Mouse (Mus musculus) ES-Bruce4 (cell line): ENCODE results near the gene Asb2. TPM values are rescaled to one million over a fixed set of nuclear protein-coding genes. Genes with fewer than 3 reads are reported as not detected.

Experiments
- H3K27ac ChIP-seq: 2 replicates; pipeline ENCODE4 v1.5.1; 2012; ENCODE audit warnings: low read length, inconsistent platforms; ENCODE audit not compliant: insufficient read depth
- H3K27me3 ChIP-seq: 2 replicates; pipeline ENCODE4 v1.6.1; 2012; ENCODE audit warnings: mild to moderate bottlenecking, low read length, inconsistent platforms; ENCODE audit not compliant: control insufficient read depth, poor library complexity, insufficient read depth, severe bottlenecking
- H3K36me3 ChIP-seq: 2 replicates; pipeline ENCODE4 v1.6.1; 2012; ENCODE audit warnings: inconsistent platforms, mild to moderate bottlenecking, low read length, moderate library complexity; ENCODE audit not compliant: control insufficient read depth, poor library complexity, insufficient read depth, severe bottlenecking
- H3K4me1 ChIP-seq: one replicate; pipeline ENCODE4 v1.8.1; 2011; ENCODE audit warnings: low read length; ENCODE audit not compliant: control insufficient read depth, insufficient read depth
- H3K4me3 ChIP-seq: 2 replicates; pipeline ENCODE4 v1.5.1; 2011; ENCODE audit warnings: low read depth, mild to moderate bottlenecking, low read length
- H3K9ac ChIP-seq: 2 replicates; pipeline ENCODE4 v1.6.1; 2012; ENCODE audit warnings: low read depth, mild to moderate bottlenecking, inconsistent platforms; ENCODE audit not compliant: poor library complexity, severe bottlenecking
- H3K9me3 ChIP-seq: replicated peaks from 2 replicates; pipeline ENCODE4 v1.6.1; 2012; ENCODE audit warnings: mild to moderate bottlenecking, low read length, inconsistent platforms; ENCODE audit not compliant: control insufficient read depth, poor library complexity, insufficient read depth, severe bottlenecking
- CTCF ChIP-seq: IDR thresholded peaks from one replicate; pipeline ENCODE4 v1.8.1; 2011; ENCODE audit warnings: low read depth, low read length
- EP300 ChIP-seq: IDR thresholded peaks from 2 replicates; pipeline ENCODE4 v1.6.1; 2011; ENCODE audit warnings: low read depth, low read length; ENCODE audit not compliant: insufficient read depth
- POLR2A ChIP-seq: IDR thresholded peaks from one replicate; pipeline ENCODE4 v1.8.1; 2011; ENCODE audit warnings: low read length; ENCODE audit not compliant: insufficient read depth
- polyA plus RNA-seq: library from polyadenylated mRNA; stranded (reverse); fragments of >200 nt; gene quantifications from 2 replicates; pipeline ENCODE4 v1.2.4, GENCODE M21; 2011; ENCODE audit warnings: low read depth; ENCODE audit not compliant: missing spikeins, insufficient read depth, insufficient read length

Gene Asb2
- polyA plus RNA-seq: not detected in 2 replicates

- no peak within 1 kb of the TSS for H3K4me3 ChIP-seq
- no peaks in the 10 kb centered on the region for H3K27me3 ChIP-seq
- H3K36me3 ChIP-seq: no peaks in the 10 kb centered on the region
- no peaks in the 10 kb centered on the region for H3K9me3 ChIP-seq
- no peaks in the 10 kb centered on the region for H3K4me1 ChIP-seq
- no peak within 1 kb of the TSS for H3K27ac ChIP-seq
- TF ChIP-seq EP300: no peak
- no peak for TF ChIP-seq POLR2A
- TF ChIP-seq CTCF: no peak
- H3K9ac ChIP-seq: no peak within 1 kb of the TSS
Observed at GRCm38 (mm10) chr12:103355746-103356414, at the start of gene Asb2. Gene Asb2, minus strand, starts transcription at chr12:103356001.

DNA sequence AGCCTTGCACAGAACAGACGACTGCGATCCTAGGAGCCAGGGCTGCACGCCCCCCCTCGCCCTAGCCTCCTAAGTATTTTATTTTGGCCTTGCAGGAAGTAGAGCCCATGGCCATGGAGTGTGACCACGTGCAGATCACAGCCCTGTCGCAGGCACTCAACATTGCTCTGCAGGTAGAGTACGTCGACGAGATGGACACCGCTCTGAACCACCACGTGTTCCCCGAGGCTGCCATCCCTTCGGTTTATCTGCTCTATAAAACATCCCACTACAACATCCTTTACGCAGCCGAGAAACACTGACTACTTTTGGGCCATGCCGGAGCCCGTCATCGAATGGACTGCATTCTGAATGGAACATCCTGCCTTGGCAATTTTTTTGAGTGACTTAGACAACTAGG, 48.3 kb upstream of the Asb2 start:
- peaks cover 2% of the 10 kb centered on the region for H3K4me1 ChIP-seq
- TF ChIP-seq CTCF: no peak
- TF ChIP-seq EP300: no peak
- TF ChIP-seq POLR2A: no peak
- peaks cover 14% of the 10 kb centered on the region for H3K36me3 ChIP-seq
- H3K9ac ChIP-seq: no peak overlapping the region
- no peak overlapping the region for H3K27ac ChIP-seq
- H3K27me3 ChIP-seq: no peaks in the 10 kb centered on the region
- no peak overlapping the region for H3K4me3 ChIP-seq
- H3K9me3 ChIP-seq: no peaks in the 10 kb centered on the region

DNA sequence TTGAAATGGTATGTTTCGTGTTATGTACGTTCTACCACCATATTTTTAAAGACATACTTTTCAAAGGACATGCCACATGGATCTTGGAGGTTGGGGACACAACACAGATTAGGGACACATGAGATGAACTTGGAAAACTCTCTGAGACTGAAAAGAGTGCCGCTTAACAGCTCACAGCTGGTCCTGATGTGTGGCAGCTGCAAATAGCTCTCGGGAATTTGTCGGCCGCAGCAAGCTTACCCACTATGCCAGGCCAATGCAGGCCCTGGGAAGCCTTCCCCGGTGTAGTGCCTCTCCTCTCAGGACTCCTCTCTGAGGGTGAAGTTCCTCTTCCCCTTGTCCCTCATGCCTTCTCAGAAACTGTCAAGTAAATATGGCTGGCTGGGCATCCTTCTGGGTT, 41.0 kb upstream of the Asb2 start:
- H3K4me1 ChIP-seq: no peaks in the 10 kb centered on the region
- no peaks in the 10 kb centered on the region for H3K36me3 ChIP-seq
- TF ChIP-seq EP300 (no peak), CTCF (no peak), POLR2A (no peak)

DNA sequence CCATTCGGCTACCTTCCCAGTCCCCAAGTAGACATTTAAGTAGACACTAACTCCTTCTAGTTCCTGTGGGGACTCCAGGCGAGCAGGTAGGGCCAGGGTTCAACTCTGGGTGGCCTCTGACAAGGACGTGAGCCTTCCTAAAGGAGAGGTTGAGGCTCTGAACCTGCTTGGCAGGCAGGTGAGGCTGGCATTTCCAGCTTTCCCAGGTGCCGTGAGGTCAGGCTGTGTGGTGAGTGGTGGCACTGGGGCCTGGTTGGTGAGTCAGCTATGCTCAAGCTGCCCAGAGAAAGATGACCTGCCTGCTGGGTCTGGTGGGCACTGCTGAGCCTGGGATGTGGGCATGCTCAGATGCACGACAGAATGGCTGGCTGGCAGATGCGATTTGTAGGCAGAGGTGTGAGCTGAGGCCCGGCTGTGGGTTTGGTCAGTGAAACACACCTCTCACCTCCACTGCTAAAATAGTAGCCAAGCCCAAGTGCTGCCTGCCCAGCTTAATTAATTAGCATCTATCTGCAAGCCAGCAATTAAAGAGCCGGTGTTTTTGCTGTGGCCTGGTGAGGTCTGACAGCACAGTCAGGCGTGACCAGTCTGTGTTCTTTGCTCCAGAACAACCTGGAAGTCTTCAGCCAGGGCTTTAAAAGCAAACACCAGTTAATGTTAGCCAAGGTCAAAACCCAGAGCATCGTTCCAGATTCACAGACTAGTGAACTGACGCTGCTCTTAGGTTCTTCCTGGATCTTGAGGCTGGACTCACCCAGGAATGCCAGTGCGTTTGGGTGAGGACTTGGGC, 39.9 kb upstream of the Asb2 start:
- Histone ChIP-seq H3K4me3 (no peak overlapping the region), H3K9ac (no peak overlapping the region), H3K27ac (no peak overlapping the region), H3K36me3 (no peaks in the 10 kb centered on the region), H3K27me3 (no peaks in the 10 kb centered on the region), H3K4me1 (no peaks in the 10 kb centered on the region), H3K9me3 (no peaks in the 10 kb centered on the region)
- TF ChIP-seq POLR2A: no peak
- no peak for TF ChIP-seq CTCF
- no peak for TF ChIP-seq EP300

More for the DNA sequence above, 41.0 kb upstream of the Asb2 start:
- Histone ChIP-seq H3K4me3 (no peak overlapping the region), H3K27me3 (no peaks in the 10 kb centered on the region), H3K27ac (no peak overlapping the region), H3K9ac (no peak overlapping the region), H3K9me3 (no peaks in the 10 kb centered on the region)

GRCm38 (mm10) chr12:103393528-103393927, 37.7 kb upstream of the Asb2 start:
- Histone ChIP-seq H3K9me3 (no peaks in the 10 kb centered on the region), H3K36me3 (no peaks in the 10 kb centered on the region), H3K4me3 (no peak overlapping the region), H3K4me1 (no peaks in the 10 kb centered on the region), H3K27ac (no peak overlapping the region), H3K27me3 (no peaks in the 10 kb centered on the region), H3K9ac (no peak overlapping the region)
- TF ChIP-seq EP300 (no peak), POLR2A (no peak), CTCF (no peak)

DNA sequence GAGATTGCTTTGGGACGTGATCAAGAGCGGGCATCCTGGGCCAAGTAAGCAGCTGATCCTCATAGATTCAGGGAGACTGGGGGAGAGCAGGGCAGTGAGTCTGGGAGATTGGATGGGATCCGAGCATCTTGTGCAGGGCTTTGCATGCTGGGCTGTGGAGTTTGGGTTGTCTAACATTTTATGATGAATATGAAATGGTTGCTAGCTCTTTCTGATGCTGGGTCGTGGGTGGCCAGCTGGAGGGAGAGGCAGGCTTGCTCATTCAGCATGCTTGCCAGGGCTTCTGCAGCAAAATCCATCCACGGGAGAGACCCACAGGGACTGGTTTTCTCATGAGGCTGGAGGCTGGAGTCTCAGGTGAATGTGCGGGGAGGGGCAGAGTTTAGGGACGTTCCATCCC, 35.3 kb upstream of the Asb2 start:
- TF ChIP-seq CTCF (no peak), EP300 (no peak)
- Histone ChIP-seq H3K27ac (no peak overlapping the region), H3K4me3 (no peak overlapping the region), H3K4me1 (no peaks in the 10 kb centered on the region), H3K27me3 (no peaks in the 10 kb centered on the region), H3K36me3 (no peaks in the 10 kb centered on the region), H3K9me3 (no peaks in the 10 kb centered on the region), H3K9ac (no peak overlapping the region)
